Mouse (Mus musculus): ENCODE data around the gene Myo3b. TPM values are rescaled to one million over a fixed set of nuclear protein-coding genes. Genes with fewer than 3 reads are reported as not detected.

The Myo3b gene
- total RNA-seq, 2 experiments from 2014 or later: 0.72 to 0.91 TPM

DNA sequence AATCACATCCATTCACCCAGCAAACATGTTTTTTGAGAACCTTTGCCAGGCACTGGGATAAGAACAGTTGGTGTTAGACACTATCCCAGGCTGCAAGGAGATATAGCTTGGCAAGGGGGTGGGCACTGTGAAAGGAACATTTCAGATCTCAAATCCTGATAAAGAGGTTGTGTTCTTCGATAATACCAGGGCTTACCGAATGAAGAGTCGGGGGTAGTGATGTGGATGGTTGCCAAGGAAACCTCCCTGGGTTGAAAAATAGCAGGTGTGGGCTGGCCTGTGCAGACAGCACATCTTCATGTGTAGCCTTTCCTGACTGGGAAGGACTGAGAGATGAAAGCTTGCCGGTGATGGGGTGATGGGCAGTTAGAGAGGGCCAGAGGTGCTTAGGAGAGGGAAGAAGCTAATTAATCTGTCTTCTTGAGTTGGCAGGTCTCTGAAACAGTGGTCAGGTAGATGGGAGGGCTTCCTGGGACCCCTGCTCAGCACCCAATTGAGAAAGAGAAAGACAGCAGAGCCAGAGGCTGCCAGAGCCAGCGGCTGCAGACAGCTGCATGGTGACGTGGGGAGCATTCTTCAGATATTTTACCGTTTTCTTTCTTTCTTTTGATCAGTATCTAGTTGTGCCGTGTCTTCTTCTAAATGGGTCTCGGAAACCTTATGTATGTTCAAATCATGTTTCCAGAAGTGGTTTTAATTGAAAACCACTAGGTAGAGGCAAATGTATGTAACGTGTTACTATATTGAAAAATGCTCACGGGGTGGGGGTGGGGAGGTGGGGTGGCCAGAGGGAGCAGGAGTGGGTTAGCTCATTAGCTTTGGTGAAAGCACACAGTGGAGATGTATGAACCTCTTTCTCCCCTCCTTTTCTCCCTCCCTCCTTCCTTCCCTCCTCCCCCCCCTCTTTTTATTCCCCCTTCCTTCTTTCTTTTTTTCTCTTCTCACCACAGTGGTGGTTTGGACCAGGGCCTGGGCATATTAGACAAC lies 21.7 kb downstream of the Myo3b start:
- peak; percentile 23 for DNase-seq (ENCODE audit: low spot score in 2 of 2)
- intact Hi-C loops (cut with DNase I): loop anchor here (5.0 kb wide), 1 partner anchor 52 kb away; no protein-coding TSS in a partner anchor

DNA sequence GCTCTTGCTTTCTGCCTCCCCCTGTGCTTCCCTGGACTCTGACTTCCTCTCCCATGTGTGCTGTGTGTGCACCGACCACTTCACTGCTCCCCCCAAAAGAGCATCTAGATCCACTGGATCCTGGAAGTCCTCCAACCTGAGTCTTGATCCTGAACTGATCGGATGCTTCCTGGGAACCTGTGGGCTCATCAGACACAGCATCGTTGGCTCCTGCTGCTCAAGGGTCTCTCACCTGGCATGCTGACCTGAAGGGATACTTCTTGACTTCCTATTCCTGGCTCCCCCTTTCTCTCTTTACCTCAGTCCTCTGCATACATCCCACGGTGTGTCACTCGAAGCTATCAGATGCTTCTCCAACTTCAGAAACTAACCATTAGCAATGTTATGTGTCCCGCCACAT lies 26.2 kb downstream of the Myo3b start:
- DNase-seq (ENCODE audit: low spot score in 2 of 2): no peak
- intact Hi-C loops (cut with DNase I): no loop called here

GRCm38 (mm10) chr2:70065729-70066300 lies 26.9 kb downstream of the Myo3b start:
- intact Hi-C loops (cut with DNase I): no loop called here
- DNase-seq (ENCODE audit: low spot score in 2 of 2): no peak

DNA sequence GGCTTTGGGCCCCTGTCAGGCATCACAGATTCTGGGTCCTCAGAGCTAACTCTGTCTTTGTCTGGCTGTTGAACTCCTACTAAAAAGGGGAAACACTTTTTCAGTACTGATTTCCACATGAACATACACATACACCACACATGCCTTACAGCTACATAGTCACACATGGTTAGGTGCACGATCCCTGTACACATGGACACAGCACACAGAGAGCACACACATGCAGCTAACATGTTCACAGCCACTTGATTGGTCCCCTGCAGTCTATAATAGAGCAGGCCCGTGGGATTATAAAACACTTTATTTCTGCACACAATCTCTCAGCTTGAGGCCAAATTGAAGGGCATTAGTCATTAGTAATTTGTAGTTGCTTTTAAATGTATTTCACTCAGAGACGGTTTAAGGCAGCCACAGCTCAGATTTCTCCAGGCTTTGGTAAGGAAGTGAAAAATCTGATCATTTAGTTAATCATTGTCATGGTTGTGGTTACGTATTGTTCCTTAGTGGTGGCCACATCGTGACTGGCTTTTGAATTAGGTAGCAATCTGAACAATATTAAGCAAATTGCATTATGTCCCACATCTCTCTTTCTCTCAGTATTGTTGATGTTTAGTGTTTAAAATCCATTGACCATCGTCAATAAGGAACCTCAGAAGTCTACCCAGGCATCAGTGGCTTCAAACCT lies 27.6 kb downstream of the Myo3b start:
- DNase-seq (ENCODE audit: low spot score in 2 of 2): no peak

DNA sequence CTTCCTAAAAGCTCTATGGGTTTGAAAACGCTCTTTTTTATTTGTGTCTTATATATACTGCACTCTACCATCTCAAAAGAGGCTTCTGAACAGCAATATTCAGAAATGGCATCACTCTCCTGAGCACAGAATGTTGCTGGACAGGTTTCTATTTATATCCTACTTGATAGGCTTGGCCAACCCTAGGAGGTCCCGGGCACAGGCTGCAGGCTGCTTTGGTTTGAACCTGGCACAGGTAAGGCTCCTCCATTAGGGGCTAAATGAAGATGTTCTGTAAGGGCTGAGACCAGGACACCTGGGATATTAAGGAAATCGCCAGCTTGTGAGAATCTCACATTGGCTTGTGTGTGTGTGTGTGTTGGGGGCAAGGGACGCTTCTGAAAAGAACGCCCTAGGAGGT lies 30.9 kb downstream of the Myo3b start:
- intact Hi-C loops (cut with DNase I): no loop called here
- no peak for DNase-seq (ENCODE audit: low spot score in 2 of 2)

More for the DNA sequence above, 27.6 kb downstream of the Myo3b start:
- intact Hi-C loops (cut with DNase I): no loop called here

DNA sequence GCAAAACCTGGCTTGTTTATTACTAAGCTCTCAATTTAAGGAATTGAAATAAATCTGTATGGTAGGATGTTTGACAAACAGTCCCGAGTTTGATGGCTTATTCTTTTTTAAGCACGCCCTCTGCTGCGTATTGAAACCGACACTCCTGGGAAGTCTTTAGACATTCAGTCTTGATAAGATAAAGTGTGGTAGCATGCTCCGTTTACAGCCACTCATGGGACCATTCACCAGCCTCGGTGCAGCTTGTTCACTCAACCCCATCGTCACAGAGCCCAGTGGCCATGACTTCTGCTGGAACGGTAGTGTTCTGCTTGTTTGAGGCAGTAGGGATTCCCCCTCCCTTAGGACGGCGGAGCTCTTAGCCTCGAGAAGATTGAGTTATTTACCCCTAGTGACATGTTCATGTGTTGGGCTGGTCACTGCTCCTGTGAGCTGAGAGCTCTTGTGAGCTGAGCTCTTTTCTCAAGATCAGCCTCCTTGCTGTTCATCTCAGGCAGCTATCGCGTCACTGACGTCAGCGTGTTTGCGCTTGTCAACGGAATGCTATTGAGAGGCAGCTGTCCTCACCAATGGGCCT lies 44.6 kb downstream of the Myo3b start:
- no peak for DNase-seq (ENCODE audit: low spot score in 2 of 2)
- intact Hi-C loops (cut with DNase I): no loop called here

DNA sequence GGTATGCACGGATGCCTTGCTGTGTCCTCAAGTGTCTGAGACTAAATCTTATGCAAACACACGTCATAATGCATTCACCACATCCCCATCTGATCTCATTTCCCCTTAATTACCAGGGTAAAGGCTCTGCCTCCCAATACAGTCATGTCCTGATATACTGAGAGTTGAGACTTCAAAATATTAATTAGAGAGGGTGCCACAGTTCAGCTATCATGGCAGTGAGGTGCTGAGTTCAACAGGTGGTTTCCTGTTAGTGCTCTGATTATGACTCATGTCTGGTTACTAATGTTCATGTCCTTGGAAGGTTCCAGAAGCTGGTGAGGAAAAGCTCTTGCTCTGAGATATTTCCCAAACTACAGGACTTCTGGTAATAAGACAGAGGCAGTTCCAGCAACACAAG lies 52.3 kb downstream of the Myo3b start:
- intact Hi-C loops (cut with DNase I): no loop called here
- DNase-seq (ENCODE audit: low spot score in 2 of 2): no peak

DNA sequence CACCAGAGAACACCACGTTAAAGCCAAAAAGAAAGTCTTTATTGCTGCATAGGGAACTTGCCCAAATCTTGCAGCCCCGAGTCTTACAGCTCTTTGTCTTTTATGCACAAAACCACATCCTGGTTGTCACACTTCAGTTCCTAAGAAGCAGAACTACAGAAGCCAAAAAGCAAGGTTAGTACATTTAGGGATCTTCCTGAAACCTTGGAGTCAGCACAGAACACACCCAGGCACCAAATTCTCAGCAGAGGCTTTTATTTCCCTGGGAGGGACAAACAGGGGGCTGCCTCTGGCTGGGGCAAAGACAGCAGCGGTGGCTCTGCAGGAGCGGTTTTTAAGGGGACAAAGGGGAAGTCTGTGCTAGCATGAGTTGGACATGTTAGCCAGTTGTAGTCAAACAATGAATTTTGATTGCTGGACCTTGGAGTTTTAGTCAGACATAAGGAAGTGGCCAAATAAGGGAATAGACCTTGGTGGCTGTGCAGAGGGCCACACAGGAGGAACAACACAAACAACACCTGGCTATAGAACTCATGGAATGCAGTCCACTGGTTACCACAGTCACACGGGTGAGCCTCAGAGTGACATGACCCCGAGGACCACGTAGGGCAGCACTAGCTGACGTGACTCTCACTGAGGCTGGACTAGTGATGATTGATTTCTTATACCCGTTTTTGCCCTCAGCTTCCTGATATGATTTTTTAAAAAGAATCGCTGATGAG lies 53.0 kb downstream of the Myo3b start:
- DNase-seq (ENCODE audit: low spot score in 2 of 2): no peak
- intact Hi-C loops (cut with DNase I): no loop called here

- intact Hi-C loops (cut with DNase I): no loop called here
- no peak for DNase-seq (ENCODE audit: low spot score in 2 of 2)
Measured at GRCm38 (mm10) chr2:70092665-70093064, 53.7 kb downstream of the Myo3b start.

DNA sequence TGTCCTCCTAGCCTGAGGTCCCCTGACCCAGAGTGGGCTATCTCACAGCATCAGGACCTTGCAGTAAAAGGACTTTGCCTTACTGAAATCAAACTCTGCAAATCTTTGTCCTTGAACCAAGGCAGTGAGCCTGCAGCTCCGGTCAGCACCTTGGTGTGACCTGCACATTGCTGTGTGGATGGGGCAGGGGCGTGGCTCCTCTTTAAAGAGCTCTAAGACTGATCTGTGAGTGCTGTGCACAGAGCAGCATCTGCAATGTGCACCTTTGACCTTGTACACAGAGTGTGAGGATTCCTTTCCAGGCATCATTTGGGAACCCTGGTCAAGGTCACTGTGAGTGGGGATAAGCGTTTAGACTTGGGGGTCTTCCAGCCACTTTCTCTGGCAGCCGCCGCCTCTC lies 55.5 kb downstream of the Myo3b start:
- intact Hi-C loops (cut with DNase I): no loop called here
- DNase-seq (ENCODE audit: low spot score in 2 of 2): no peak

DNA sequence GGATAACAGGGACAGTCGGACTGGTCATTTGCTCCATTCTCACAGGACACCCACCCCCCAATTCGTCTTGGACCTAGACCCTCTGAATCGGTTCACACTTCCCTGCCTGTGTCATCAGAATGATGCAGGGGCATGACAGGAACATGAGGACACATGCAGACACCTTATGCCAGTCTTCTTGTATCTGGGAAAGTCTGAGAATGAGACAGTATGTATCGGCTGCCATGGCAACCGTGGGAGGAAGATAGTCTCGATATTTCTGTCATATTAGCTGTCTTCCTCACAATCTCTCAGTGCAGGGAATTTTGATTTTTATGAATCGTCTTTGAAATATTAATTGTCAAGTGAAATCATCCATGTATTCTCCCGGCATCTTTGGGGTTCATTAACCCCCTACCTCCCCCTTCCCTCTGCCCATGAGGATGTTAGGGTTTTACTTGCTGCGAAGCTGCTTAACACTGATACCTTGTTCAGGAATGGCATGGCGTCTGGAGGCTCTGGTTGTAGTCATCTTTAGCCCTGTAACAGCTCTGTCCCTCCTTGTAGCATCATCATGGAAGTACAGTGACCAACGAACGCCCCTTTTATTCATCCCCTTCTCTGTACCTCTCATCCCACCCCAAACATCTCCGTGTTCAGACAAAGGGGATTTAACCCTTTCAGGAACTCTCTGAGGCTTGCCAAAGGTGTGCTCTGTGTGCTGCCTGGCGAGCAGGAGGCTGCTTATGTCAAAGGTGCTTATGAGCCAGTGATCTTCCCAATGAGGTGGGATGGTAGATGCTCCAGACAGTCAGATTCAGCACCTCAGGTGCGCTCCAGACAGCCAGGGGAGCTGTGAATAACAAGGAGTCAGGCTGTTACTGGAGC lies 58.5 kb downstream of the Myo3b start:
- intact Hi-C loops (cut with DNase I): no loop called here

DNA sequence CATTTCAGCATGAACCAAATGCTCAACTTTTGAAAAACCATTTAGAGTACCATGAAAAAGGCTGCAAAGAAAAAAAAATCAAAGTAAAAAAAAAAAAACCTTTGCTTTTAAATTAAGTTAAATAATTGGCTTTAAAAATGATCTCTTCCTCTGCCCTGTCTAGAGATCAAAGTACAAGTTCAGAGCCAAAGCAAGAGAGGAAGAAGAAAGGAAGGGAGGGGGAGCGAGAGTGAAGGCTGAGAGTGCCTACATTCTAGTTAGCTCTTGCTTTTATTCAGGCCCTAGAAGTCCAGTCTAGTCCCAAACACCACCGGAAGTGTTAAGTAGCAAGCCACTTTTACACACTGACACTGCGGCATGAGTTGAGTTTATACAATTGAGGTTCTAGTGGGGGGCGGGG lies 60.5 kb downstream of the Myo3b start:
- intact Hi-C loops (cut with DNase I): no loop called here
- no peak for DNase-seq (ENCODE audit: low spot score in 2 of 2)

More for the DNA sequence above, 58.5 kb downstream of the Myo3b start:
- DNase-seq (ENCODE audit: low spot score in 2 of 2): peak in 1 of 2 experiments; percentile 40

GRCm38 (mm10) chr2:70105286-70106030 lies 66.5 kb downstream of the Myo3b start:
- no peak for DNase-seq (ENCODE audit: low spot score in 2 of 2)
- intact Hi-C loops (cut with DNase I): no loop called here

DNA sequence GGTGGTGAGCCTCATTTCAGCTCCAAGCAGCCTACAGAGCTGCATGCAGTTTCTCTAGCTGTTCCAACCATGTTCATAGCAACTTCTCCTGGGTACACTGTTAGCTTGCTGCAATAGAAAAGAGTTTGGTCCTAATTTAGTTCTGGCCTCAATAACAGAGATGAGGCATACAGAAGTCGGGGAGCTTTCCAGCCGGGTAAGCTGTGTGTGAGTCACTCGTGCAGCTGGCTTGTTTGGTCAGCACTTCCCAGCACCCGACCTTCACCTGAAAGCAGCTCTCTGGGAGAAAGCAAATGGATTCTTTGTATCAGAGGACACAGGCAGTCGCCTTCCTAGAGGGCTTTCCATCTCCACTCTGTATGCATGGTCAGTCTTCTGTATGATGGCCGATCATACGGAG lies 70.1 kb downstream of the Myo3b start:
- DNase-seq (ENCODE audit: low spot score in 2 of 2): no peak
- intact Hi-C loops (cut with DNase I): no loop called here

DNA sequence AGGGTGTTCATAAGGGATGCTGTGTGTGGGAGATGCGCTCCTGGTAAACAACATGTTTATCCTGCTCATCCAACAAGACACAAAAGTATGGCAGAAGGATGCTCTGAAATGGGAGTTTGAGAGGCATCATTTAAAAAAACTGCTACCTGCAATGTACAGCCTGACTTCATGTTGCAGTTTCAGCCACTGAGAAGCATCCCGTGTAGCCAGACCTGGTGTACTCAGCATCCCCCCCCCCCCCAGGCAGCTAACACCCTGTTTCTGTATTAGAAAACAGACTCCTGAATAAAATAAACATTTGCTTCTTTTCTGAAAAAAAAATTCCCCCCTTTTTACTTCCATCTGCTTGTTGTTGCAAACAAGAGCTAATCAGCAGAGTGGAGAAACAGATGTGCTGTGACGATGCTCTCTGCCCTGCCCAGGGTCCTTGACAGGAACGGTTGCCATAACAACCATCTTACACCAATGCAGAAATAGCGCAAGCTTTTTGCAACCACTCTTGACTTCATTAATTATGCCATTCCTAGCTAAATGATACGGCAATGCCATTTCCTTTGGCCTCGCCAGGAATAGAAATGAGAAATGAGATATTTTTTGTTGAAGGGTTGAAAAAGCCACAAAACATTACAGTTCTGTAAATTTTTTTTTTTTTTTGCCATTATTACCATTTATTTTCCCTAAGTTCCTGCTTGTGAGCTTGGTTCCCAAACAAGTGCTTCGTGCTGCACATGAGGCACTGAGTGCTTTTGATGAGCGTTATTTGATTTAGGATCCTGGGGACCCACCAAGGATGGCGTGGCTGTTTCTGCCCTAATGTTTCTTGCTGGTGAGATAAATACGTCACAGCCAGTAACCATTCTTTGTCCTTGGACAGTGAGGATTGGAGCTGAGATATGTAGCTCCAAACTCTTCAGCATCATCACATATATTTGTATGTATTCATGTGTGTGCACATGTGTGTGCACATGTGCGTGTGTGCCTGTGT lies 75.2 kb downstream of the Myo3b start:
- no peak for DNase-seq (ENCODE audit: low spot score in 2 of 2)
- intact Hi-C loops (cut with DNase I): loop anchor here (5.0 kb wide), 1 partner anchor 52 kb away; no protein-coding TSS in a partner anchor

DNA sequence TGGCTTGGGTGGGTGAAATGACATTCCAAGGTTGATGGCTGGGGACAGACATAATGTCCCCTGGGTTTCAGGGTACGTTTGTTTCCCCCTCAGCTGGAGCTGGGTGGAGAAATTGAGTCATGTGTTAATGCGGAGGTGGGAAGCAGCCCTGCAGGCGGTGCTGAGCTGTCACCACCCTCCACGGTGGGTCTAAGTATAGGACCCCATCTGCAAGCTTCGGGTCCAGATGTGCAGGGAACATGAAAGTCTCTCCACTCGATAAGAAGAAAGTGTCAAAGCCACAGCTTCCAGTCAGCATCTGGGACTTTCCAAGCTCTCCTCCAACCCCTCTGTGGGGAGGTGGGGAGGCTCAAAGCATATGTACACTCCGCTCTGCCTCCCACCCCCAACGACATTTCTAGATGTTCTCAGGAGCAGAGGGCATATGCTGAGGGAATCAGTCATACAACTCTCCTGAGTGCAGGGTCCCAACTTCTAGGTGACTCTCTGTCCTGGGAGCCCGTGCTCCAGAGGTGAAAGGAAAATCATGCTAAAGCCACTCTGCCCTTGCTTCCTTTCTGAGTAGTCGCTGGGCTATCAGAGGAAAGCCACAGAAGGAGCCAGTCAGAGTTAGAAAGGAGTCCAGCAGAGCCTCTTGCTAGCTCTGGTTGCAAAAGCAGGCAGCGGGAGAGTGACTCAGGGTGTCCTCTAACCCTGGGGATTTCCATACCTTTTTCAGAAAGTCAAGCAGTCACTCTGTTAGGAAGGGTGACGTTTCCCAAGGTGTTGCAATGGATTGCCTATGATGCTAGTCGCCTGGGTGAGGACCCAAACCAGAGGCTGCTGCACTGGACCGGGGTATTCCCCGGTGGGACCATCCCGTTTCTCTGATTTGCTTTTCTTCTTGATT lies 79.7 kb downstream of the Myo3b start:
- intact Hi-C loops (cut with DNase I): no loop called here
- DNase-seq (ENCODE audit: low spot score in 2 of 2): no peak

All from left cerebral cortex, postnatal 36 days (tissue).